Mouse (Mus musculus): Measurements from ENCODE around the gene Nfib.

DNA sequence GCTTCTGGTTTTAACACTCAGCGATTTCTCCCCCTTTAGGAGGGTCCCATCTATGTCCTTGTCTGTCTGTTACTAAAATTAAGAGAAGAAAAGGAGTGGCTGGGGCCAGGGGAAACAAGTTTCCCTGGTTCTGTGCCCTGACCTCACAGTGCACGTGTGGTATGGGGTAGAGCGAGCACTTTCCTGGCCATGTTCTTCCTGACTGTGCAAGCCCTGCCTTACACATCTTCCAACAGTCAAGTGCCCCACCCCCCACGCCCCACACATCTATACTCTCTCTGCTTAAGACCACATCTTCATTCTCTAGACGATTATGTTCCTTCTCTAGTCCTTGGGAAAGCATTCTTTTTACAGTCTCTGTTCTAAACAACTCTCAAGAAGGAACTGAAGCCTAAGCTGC, 173.6 kb downstream of the Nfib start:
- TF ChIP-seq POLR2A (IDR thresholded peaks at IDR 0.05; ENCODE audit: insufficient read length, low read depth) (no peak), TCF12 (IDR thresholded peaks at IDR 0.05; ENCODE audit: insufficient read depth, poor library complexity, severe bottlenecking) (no peak), POLR2AphosphoS2 (IDR thresholded peaks at IDR 0.05; ENCODE audit: insufficient read length, low read depth) (no peak), MYOG (IDR thresholded peaks at IDR 0.05; ENCODE audit: control insufficient read depth in 1 of 3, insufficient read depth in 1 of 3, insufficient read length in 2 of 3, low read depth in 2 of 3) (no peak), CEBPB (IDR thresholded peaks at IDR 0.05; ENCODE audit: insufficient read depth, poor library complexity, severe bottlenecking) (no peak), USF1 (IDR thresholded peaks at IDR 0.05; ENCODE audit: low read depth) (no peak), MAX (IDR thresholded peaks at IDR 0.05; ENCODE audit: low read depth) (no peak), E2F4 (IDR thresholded peaks at IDR 0.05; ENCODE audit: insufficient read depth) (no peak), MYOD1 (IDR thresholded peaks at IDR 0.05; ENCODE audit: control insufficient read depth in 1 of 3, insufficient read length in 2 of 3, low read depth in 2 of 3) (no peak), SRF (IDR thresholded peaks at IDR 0.05; ENCODE audit: control insufficient read depth, insufficient read length, low read depth) (no peak)

All from myocyte (in vitro differentiated cells).